Mouse (Mus musculus) midbrain, postnatal 0 days (tissue): ENCODE data around the gene Sdc4. TPM values are rescaled to one million over a fixed set of nuclear protein-coding genes. Genes with fewer than 3 reads are reported as not detected.

Experiments used
- ATAC-seq: fragments of 200-750 bp; cut with Nextera tagmentation; 2 replicates; pipeline ENCODE4 v1.8.0; 2017; ENCODE audit warnings: moderate number of reproducible peaks, mild to moderate bottlenecking, moderate TSS enrichment, moderate library complexity; ENCODE audit not compliant: low FRiP score
- DNase-seq: peaks from one replicate; pipeline ENCODE4 v3.0.0-alpha.2; 2015; ENCODE audit warnings: low spot score
- H3K27ac ChIP-seq: fragments of 300-500 bp; sonication (generic); 2 replicates; pipeline ENCODE4 v1.5.1; 2014; ENCODE audit warnings: low read depth, mild to moderate bottlenecking, low read length, mixed read lengths
- H3K27me3 ChIP-seq: fragments of 300-500 bp; sonication (generic); 2 replicates; pipeline ENCODE4 v1.6.1; 2014; ENCODE audit warnings: low read length, control low read depth, mixed read lengths; ENCODE audit not compliant: insufficient read depth
- H3K36me3 ChIP-seq: fragments of 300-500 bp; sonication (generic); 2 replicates; pipeline ENCODE4 v1.6.1; 2014; ENCODE audit warnings: low read length, control low read depth, mixed read lengths; ENCODE audit not compliant: insufficient read depth
- H3K4me1 ChIP-seq: fragments of 300-500 bp; sonication (generic); 2 replicates; pipeline ENCODE4 v1.6.1; 2014; ENCODE audit warnings: mild to moderate bottlenecking, control low read depth, antibody characterized with exemption, low read length, mixed read lengths; ENCODE audit not compliant: insufficient read depth
- H3K4me2 ChIP-seq: fragments of 300-500 bp; sonication (generic); 2 replicates; pipeline ENCODE4 v1.6.1; 2014; ENCODE audit warnings: low read depth, mild to moderate bottlenecking, low read length, mixed read lengths; ENCODE audit not compliant: poor library complexity, severe bottlenecking
- H3K4me3 ChIP-seq: fragments of 300-500 bp; sonication (generic); 2 replicates; pipeline ENCODE4 v1.5.1; 2014; ENCODE audit warnings: low read depth, mild to moderate bottlenecking, low read length, moderate library complexity
- H3K9ac ChIP-seq: fragments of 300-500 bp; sonication (generic); replicated peaks from 2 replicates; pipeline ENCODE4 v1.6.1; 2014; ENCODE audit warnings: mild to moderate bottlenecking, low read length, moderate library complexity, mixed read lengths; ENCODE audit not compliant: poor library complexity, severe bottlenecking
- H3K9me3 ChIP-seq: fragments of 300-500 bp; sonication (generic); 2 replicates; pipeline ENCODE4 v1.6.1; 2016; ENCODE audit warnings: low read length, control low read depth
- CTCF ChIP-seq: IDR thresholded peaks from 2 replicates; pipeline ENCODE4 v1.5.1; 2016; ENCODE audit warnings: antibody characterized with exemption, mild to moderate bottlenecking
- WGBS: fragments of 180-500 bp; shearing (Covaris S2); extraction: QIAGEN DNeasy Blood & Tissue Kit; methylation state at CpG from one replicate; pipeline ENCODE4 v1.1.7; 2014; 5-methylcytosine and 5-hydroxymethylcytosine counted together
- polyA plus RNA-seq: library from polyadenylated mRNA; unstranded; fragments of >200 nt; fragmentation: Nextera tagmentation; extraction: Ambion mirVana; gene quantifications from 2 replicates; pipeline ENCODE4 v1.2.1, GENCODE M21; 2015
- total RNA-seq: library from RNA; depleted of rRNA; stranded (reverse); fragments of >200 nt; gene quantifications from 2 replicates; pipeline ENCODE4 v1.2.3, GENCODE M21; 2014

Sdc4 gene
- total and polyA plus RNA-seq, 2 experiments from 2014 or later, result 19.3 to 20.3 TPM

DNA sequence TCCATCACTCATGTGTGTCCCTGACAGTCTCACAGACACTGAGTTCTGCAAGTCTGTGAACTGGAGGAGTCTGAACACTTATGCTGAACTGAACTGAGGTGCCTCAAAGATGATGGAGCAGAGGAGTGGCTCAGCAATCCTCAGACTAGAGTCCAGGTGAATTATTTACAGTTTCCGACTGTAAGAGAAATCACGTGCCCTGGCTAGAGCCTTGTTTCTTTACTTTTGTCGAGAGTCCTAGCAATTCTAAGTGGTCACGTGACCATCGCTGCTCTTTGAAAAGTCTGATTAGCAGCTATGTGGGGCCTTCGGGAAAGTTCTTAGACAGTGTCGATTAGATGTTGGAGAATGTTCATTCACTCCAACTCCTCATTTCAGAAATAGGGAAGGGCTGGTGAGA is 14.3 kb upstream of the Sdc4 start:
- no peaks in the 10 kb centered on the region for H3K36me3 ChIP-seq
- 69% methylated on average over 7 of the region's 7 CpGs for WGBS
- no peak overlapping the region for H3K4me3 ChIP-seq
- no peak for DNase-seq
- no peak overlapping the region for H3K9ac ChIP-seq
- no peak overlapping the region for H3K27ac ChIP-seq
- no peak for TF ChIP-seq CTCF
- H3K9me3 ChIP-seq, result no peaks in the 10 kb centered on the region
- no peaks in the 10 kb centered on the region for H3K27me3 ChIP-seq
- H3K4me2 ChIP-seq, result no peak overlapping the region
- no peak for ATAC-seq
- H3K4me1 ChIP-seq, result 0 out of 2 replicates have a peak, but pooled peaks cover 3% of the 10 kb centered on the region

- Histone ChIP-seq H3K27me3 (no peaks in the 10 kb centered on the region), H3K9ac (no peak within 1 kb of the TSS; the same call in 1 of the 2 replicates), H3K36me3 (no peaks in the 10 kb centered on the region), H3K4me2 (peak within 1 kb of the TSS; percentile 35), H3K27ac (no peak within 1 kb of the TSS), H3K9me3 (no peaks in the 10 kb centered on the region), H3K4me3 (no peak within 1 kb of the TSS; the same call in 1 of the 2 replicates), H3K4me1 (0 out of 2 replicates have a peak, but pooled peaks cover 1% of the 10 kb centered on the region)
- no peak for ATAC-seq
- WGBS, result 4% methylated on average over 7 of the region's 7 CpGs
- TF ChIP-seq CTCF, result peak; percentile 47
- no peak for DNase-seq
Observed at GRCm38 (mm10) chr2:164456864-164457300, 13.2 kb upstream of the Sdc4 start, which contains the start of gene Sys1. TSS of gene Sys1 (plus strand) at chr2:164456964.

- no peaks in the 10 kb centered on the region for H3K36me3 ChIP-seq
- no peak overlapping the region for H3K27ac ChIP-seq
- peak overlapping the region; percentile 35; the same call in 1 of the 2 replicates for H3K4me2 ChIP-seq
- DNase-seq (no peak), ATAC-seq (no peak)
- 73% methylated on average over 1 of the region's 1 CpGs for WGBS
- TF ChIP-seq CTCF, result no peak
- H3K9ac ChIP-seq, result no peak overlapping the region; the same call in 1 of the 2 replicates
- H3K4me1 ChIP-seq, result no peaks in the 10 kb centered on the region
- no peak overlapping the region for H3K4me3 ChIP-seq
- H3K27me3 ChIP-seq, result no peaks in the 10 kb centered on the region
- H3K9me3 ChIP-seq, result no peaks in the 10 kb centered on the region
Observed at GRCm38 (mm10) chr2:164456413-164456812, 12.7 kb upstream of the Sdc4 start.

DNA sequence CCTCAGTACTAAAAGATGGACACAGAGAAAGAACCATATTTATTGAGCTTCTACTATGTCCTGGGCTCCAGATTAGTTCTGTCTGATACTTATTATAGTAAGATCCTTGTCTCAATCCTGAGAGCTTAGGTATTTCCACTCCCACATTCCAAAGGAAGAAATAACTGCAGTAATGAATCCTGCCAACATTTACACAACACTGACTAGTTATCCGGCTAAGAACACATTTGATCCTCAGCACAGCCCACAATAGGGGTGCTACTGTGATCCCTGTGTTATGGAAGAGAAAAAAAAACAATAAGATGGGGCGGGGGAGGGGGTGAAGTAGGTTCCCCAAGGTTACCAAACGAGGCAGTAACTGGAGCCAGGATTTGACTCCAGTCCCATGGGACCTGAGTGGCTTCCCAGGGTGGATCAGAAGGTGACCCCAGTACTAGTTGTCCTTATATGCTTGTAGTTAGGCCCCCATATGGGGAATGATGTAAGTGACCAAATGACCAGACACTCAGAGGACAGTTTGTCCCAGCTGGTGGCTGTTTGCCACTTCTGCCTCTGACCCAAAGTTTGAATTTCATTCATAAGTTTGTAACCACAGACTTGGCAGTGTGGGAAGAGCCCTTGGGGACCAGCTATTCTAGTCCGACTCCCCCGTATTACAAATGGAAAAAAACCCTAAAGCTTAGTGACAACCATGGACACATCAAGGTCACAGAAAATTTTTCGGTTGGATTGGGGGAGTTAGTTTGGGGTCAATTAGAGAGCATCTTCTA is 11.9 kb upstream of the Sdc4 start:
- H3K9me3 ChIP-seq, result no peaks in the 10 kb centered on the region
- 65% methylated on average over 6 of the region's 6 CpGs for WGBS
- no peaks in the 10 kb centered on the region for H3K27me3 ChIP-seq
- H3K4me2 ChIP-seq, result no peak overlapping the region
- no peak overlapping the region for H3K9ac ChIP-seq
- H3K4me1 ChIP-seq, result no peaks in the 10 kb centered on the region
- ATAC-seq (no peak), DNase-seq (no peak)
- TF ChIP-seq CTCF, result no peak
- no peaks in the 10 kb centered on the region for H3K36me3 ChIP-seq
- no peak overlapping the region for H3K4me3 ChIP-seq
- H3K27ac ChIP-seq, result no peak overlapping the region

- H3K4me1 ChIP-seq, result no peaks in the 10 kb centered on the region
- no peak for TF ChIP-seq CTCF
- no peak overlapping the region for H3K27ac ChIP-seq
- H3K4me3 ChIP-seq, result no peak overlapping the region
- no peak overlapping the region for H3K9ac ChIP-seq
- H3K27me3 ChIP-seq, result no peaks in the 10 kb centered on the region
- no peak overlapping the region for H3K4me2 ChIP-seq
- 0 out of 2 replicates have a peak, but pooled peaks cover 4% of the 10 kb centered on the region for H3K9me3 ChIP-seq
- ATAC-seq (no peak), DNase-seq (no peak)
- H3K36me3 ChIP-seq, result no peaks in the 10 kb centered on the region
- 87% methylated on average over 10 of the region's 10 CpGs for WGBS
Observed at GRCm38 (mm10) chr2:164454846-164455245, 11.2 kb upstream of the Sdc4 start.

- no peak overlapping the region for H3K4me2 ChIP-seq
- no peaks in the 10 kb centered on the region for H3K36me3 ChIP-seq
- H3K9me3 ChIP-seq, result 0 out of 2 replicates have a peak, but pooled peaks cover 4% of the 10 kb centered on the region
- H3K9ac ChIP-seq, result no peak overlapping the region
- no peaks in the 10 kb centered on the region for H3K4me1 ChIP-seq
- DNase-seq (no peak), ATAC-seq (no peak)
- no peak overlapping the region for H3K27ac ChIP-seq
- no peak overlapping the region for H3K4me3 ChIP-seq
- TF ChIP-seq CTCF, result no peak
- H3K27me3 ChIP-seq, result no peaks in the 10 kb centered on the region
- WGBS, result 76% methylated on average over 7 of the region's 7 CpGs
Observed at GRCm38 (mm10) chr2:164453887-164454500, 10.3 kb upstream of the Sdc4 start.
